Mouse (Mus musculus) left cerebral cortex, adult 18-20 months (tissue): Measurements from ENCODE around the gene Hoxd3. TPM values are rescaled to one million over a fixed set of nuclear protein-coding genes. Genes with fewer than 3 reads are reported as not detected.

Experiments
- DNase-seq, 2 experiments: peaks; one replicate each; pipeline ENCODE4 v3.0.0; 2021 to 2022; ENCODE audit warnings: low spot score in 2 of 2, mixed read lengths in 1 of 2
- microRNA-seq, 2 experiments: library from miRNA; unstranded; fragments of <30 nt; microRNA quantifications; one replicate each; pipeline ENCODE4 v1.2.0; 2021
- total RNA-seq, 2 experiments: library from RNA; stranded (reverse); gene quantifications; 2 replicates each; pipeline ENCODE4 v1.2.3; 2021

Gene Hoxd3
- total RNA-seq, 2 experiments from 2014 or later = not detected

DNA sequence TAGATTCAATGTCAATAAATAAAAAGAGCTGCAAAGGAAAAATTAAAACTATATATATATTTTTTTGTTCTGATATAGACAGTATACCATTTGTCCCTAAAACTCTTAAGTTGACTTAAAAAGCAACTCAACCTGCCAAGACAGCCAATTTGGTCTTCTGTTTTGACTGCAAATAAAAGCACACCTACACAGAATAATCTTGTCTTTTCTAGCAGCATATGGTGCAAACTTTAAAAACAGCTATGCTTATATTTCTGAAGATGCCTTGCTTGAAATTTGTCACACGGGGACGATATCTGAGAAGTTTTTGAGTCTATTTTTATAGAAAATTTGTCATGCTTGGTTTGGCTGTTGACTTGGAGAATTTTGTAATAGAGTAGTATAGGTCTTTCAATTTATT is 62.6 kb downstream of the Hoxd3 start:
- DNase-seq = no peak

- no peak for DNase-seq
Measured at GRCm38 (mm10) chr2:74777536-74778275, 66.0 kb downstream of the Hoxd3 start.

DNA sequence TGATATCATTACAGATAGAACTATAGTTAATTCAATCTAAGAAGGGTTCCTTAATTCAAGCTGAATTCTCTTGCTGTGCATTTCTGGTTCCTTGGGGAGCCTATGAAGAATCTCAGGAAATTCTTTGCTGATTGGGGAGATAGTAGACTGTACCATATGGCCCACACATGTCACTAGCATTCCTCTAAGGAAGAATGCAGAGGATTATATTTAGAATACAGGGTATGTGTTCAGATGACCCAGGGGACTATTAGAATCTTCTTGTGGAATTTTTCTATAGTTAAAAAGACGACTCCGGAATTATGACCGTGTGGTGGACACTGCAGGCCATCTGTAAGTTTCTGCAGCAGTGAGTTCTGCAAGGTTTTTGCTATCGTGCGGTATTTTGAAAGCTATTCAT is 69.7 kb downstream of the Hoxd3 start:
- no peak for DNase-seq

DNA sequence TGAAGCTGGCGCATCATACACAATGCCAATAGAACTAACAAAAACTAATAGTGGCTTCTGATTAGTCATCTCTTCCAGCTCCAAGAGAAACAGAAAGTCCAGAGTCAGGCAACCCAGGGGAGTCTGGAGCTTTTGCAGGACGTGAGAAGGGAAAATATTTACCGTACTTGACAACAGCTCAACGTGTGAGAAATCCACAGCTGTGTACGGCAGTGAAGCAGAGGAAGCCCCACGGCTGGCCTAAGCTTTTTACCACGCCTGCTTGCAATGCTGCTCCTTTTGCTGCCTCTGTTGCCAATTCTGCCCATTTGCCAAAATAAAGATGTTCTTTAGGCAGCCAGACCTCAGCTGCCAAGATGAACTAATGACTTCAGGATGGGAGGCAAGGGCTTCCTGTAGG is 83.8 kb downstream of the Hoxd3 start:
- no peak for DNase-seq

Small RNAs within 50 kb of the gene (microRNA-seq; reads per million reads assigned to microRNA genes)
- gene Gm44463 = 0 reads per million in 2 experiments
- gene Mir10b = 17.8 to 17.9 reads per million in 2 experiments

Other genes with a start within 250 kb of the Hoxd3 start
- gene Lnpk, start 132.5 kb upstream of the Hoxd3 start, total RNA-seq = 10 to 100 TPM; 67.4 to 78.8 TPM
- not detected for gene Evx2, start 52.4 kb upstream of the Hoxd3 start, total RNA-seq
- not detected for gene Hoxd13, start 43.6 kb upstream of the Hoxd3 start, total RNA-seq
- not detected for gene Hoxd12, start 36.9 kb upstream of the Hoxd3 start, total RNA-seq
- gene Hoxd11, start 32.4 kb upstream of the Hoxd3 start, total RNA-seq = not detected
- not detected for gene Hoxd10, start 20.0 kb upstream of the Hoxd3 start, total RNA-seq
- gene Hoxd9, start 14.2 kb upstream of the Hoxd3 start, total RNA-seq = not detected
- gene Hoxd8, start 7.3 kb upstream of the Hoxd3 start, total RNA-seq = not detected
- not detected for gene Hoxd4, start within 50 bp of the Hoxd3 start, total RNA-seq
- gene Gm28230, start 14.8 kb downstream of the Hoxd3 start, total RNA-seq = not detected
- not detected for gene Hoxd1, start 51.1 kb downstream of the Hoxd3 start, total RNA-seq
- gene Mtx2, start 113.9 kb downstream of the Hoxd3 start, total RNA-seq = 10 to 100 TPM; 44.0 to 47.6 TPM